Mouse (Mus musculus): ENCODE measurements around the gene Swi5. TPM values are rescaled to one million over a fixed set of nuclear protein-coding genes. Genes with fewer than 3 reads are reported as not detected.

Swi5 gene
- total RNA-seq, 2 experiments from 2014 or later: 213 to 214 TPM

GRCm38 (mm10) chr2:32236760-32237487 lies 51.0 kb downstream of the Swi5 start:
- intact Hi-C loops (cut with DNase I): loop anchor here (5.0 kb wide), 1 partner anchor 85 kb away; the partner anchor contains the start of gene Prrc2b
- peak; percentile 46 to 62 for DNase-seq (ENCODE audit: low spot score in 2 of 2)

DNA sequence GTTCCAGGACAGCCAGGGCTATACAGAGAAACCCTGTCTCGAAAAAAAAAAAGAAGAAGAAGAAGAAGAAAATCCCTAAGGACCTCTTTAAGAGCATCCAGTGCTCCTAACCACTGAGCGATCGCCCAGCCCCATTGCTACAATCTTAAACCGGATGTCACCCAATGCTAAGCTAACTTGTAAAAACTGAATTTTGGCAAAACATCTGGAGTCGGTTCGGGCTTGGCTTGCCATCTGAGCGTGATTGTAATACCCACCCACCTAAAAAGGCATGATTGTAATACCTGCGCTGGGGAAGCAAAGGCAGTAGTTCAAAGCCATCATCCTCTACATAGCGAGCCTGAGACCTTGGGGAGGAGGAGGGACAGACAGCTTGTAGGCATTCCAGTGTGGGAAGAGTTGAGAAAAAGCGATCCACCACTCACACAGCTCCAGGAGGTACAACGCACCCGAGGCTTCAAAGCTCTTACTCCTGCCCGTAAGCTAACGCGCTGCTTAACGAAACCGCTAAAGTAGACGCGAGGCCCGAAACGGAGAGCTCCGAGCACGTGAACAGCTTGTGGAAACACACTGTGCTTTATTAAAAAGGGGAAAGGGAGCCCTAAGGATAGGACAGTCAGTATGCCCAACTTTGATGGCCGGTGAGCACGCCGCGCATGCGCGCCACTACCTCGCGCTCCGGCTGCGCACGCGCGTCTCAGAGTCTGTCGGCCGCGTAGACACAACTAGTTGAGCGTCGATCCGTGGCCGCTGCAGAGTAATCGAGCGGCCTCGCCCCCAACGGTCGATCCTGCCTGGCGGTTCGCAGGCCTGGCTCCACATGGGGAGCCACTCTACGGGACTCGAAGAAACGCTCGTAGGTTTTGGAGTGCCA lies 51.8 kb downstream of the Swi5 start, which contains the start of gene Pomt1:
Gene Pomt1 (plus strand): TSS at position 705 of the 874 bp plus-strand sequence.
- DNase-seq (ENCODE audit: low spot score in 2 of 2): peak; percentile 92 to 95
- intact Hi-C loops (cut with DNase I): loop anchor here (2.0 to 5.0 kb wide), 2 partner anchors 84 to 99 kb away; partner anchors contain the start of gene Prrc2b

DNA sequence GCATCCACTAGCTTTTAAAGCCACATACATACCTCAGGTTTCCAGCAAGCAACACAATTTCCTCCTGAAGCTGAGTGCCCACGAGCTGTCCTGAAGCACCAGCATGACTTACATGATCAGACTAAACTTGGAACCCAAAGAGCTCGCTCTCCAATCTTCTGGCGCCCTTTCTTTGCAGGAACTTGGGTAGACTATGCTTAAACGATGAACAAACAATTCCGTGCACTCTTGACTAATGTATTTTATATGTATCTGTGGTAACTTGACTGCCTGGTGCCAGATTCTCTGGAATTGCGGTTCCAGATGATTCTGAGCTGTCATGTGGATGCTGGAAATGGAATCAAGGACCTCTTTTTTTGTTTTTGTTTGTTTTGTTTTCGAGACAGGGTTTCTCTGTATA lies 52.4 kb downstream of the Swi5 start:
- intact Hi-C loops (cut with DNase I): loop anchor here (2.0 to 5.0 kb wide), 2 partner anchors 83 to 99 kb away; partner anchors contain the start of gene Prrc2b
- DNase-seq (ENCODE audit: low spot score in 2 of 2): no peak

Small RNA genes within 50 kb of the gene (microRNA-seq; reads per million reads assigned to microRNA genes)
- 0.25 to 1.0 reads per million in 2 experiments for gene Gm23363
- gene Mir199b: 1.3 to 1.5 reads per million in 2 experiments

Other genes with a start within 250 kb of the Swi5 start
- gene Fam78a, start 203.2 kb downstream of the Swi5 start, total RNA-seq (2021): 1 to 10 TPM; 4.2 to 6.6 TPM
- 10 to 100 TPM; 27.6 to 28.0 TPM for gene Plpp7, start 192.5 kb downstream of the Swi5 start, total RNA-seq (2021)
- gene Prrc2b, start 137.0 kb downstream of the Swi5 start, total RNA-seq (2021): 100 to 1,000 TPM; 240 TPM
- 10 to 100 TPM; 21.4 to 24.4 TPM for gene Pomt1, start 51.5 kb downstream of the Swi5 start, total RNA-seq (2021)
- 10 to 100 TPM; 51.6 to 55.8 TPM for gene Uck1, start 27.9 kb downstream of the Swi5 start, total RNA-seq (2021)
- 10 to 100 TPM; 82.6 to 82.8 TPM for gene Golga2, start 691 bp downstream of the Swi5 start, total RNA-seq (2021)
- 10 to 100 TPM; 67.5 to 73.1 TPM for gene Ciz1, start 64.3 kb upstream of the Swi5 start, total RNA-seq (2021)
- gene Dnm1, start 65.3 kb upstream of the Swi5 start, total RNA-seq (2021): 1,000 to 10,000 TPM; 1,197 to 1,302 TPM
- 100 to 1,000 TPM; 375 to 446 TPM for gene 1110008P14Rik, start 93.9 kb upstream of the Swi5 start, total RNA-seq (2021)
- gene Lcn2, start 100.2 kb upstream of the Swi5 start, total RNA-seq (2021): under 1 TPM; 0.76 to 0.85 TPM
- 10 to 100 TPM; 44.4 to 50.3 TPM for gene Ptges2, start 107.8 kb upstream of the Swi5 start, total RNA-seq (2021)
- gene Naif1, start 162.4 kb upstream of the Swi5 start, total RNA-seq (2021): 1 to 10 TPM; 4.2 TPM
- 10 to 100 TPM; 59.0 to 64.8 TPM for gene Slc25a25, start 163.4 kb upstream of the Swi5 start, total RNA-seq (2021)
- gene Fam102a, start 247.3 kb upstream of the Swi5 start, total RNA-seq (2021): 10 to 100 TPM; 52.2 to 57.8 TPM